ENCODE assay signal across 10 mouse cellular contexts in genomic region chr9:121381678-121382297, GRCm38 (mm10).
DNase-seq lines count a peak whose midpoint lies in the region; ATAC-seq and TF ChIP-seq lines count a peak whose summit lies in the region.
"Had no signal": no experiment of that assay in that cellular context is flagged by ENCODE, and none has a peak within 500 bp of the region (broad histone marks: within the 10 kb centered on the region; RNA-seq: fewer than 3 reads in every experiment).

No protein-coding gene starts in this region.

- WGBS in forebrain, embryonic 11.5 days = 87% methylated on average over 17 of the region's 17 CpGs
- WGBS in forebrain, embryonic 10.5 days = 87% methylated on average over 17 of the region's 17 CpGs
- 87% methylated on average over 17 of the region's 17 CpGs for WGBS in hindbrain, embryonic 10.5 days
- WGBS in hindbrain, embryonic 16.5 days = 63% methylated on average over 17 of the region's 17 CpGs
- 73% methylated on average over 17 of the region's 17 CpGs for WGBS in lung, postnatal 0 days

- no peak overlapping the region for H3K4me2 ChIP-seq in forebrain, embryonic 11.5 days (ENCODE audit: low read depth, low read length, severe bottlenecking)
- no peak overlapping the region for H3K4me2 ChIP-seq in hindbrain, embryonic 16.5 days (ENCODE audit: low read length)
- no peak overlapping the region for H3K4me2 ChIP-seq in lung, postnatal 0 days (replicated peaks; ENCODE audit: low read depth, low read length)

- H3K4me1 ChIP-seq in forebrain, embryonic 11.5 days (replicated peaks; ENCODE audit: control insufficient read depth, insufficient read depth, low read length) = peaks cover 1% of the 10 kb centered on the region; the same call in 1 of the 2 replicates
- peaks cover 22% of the 10 kb centered on the region for H3K4me1 ChIP-seq in forebrain, embryonic 10.5 days
- H3K4me1 ChIP-seq in hindbrain, embryonic 10.5 days (replicated peaks) = peaks cover 28% of the 10 kb centered on the region
- H3K4me1 ChIP-seq in hindbrain, embryonic 16.5 days (ENCODE audit: control insufficient read depth, insufficient read depth, low read depth, low read length) = peaks cover 8% of the 10 kb centered on the region; the same call in 1 of the 2 replicates
- no peaks in the 10 kb centered on the region for H3K4me1 ChIP-seq in lung, postnatal 0 days (ENCODE audit: insufficient read depth, low read depth, low read length)

- ATAC-seq in forebrain, embryonic 11.5 days (replicated peaks; ENCODE audit: low FRiP score) = no peak
- ATAC-seq in hindbrain, embryonic 16.5 days = no peak
- no peak for ATAC-seq in lung, postnatal 0 days
- ATAC-seq in megakaryocyte, adult 5-6 weeks (ENCODE audit: poor library complexity, severe bottlenecking) = peak; percentile 41; the same call in 1 of the 2 replicates
- ATAC-seq: activated CD4-positive, CD25-positive, alpha-beta regulatory T cell, adult 4 months had no signal

- DNase-seq in forebrain, embryonic 11.5 days (ENCODE audit: low spot score) = no peak
- DNase-seq in forebrain, embryonic 10.5 days (ENCODE audit: extremely low spot score, low spot score) = no peak
- DNase-seq in hindbrain, embryonic 10.5 days (ENCODE audit: low spot score) = no peak
- DNase-seq in lung, postnatal 0 days (ENCODE audit: low spot score) = no peak
- no peak for DNase-seq in lung, postnatal 4 days
- no peak for DNase-seq in frontal cortex, postnatal 14 days (ENCODE audit: low spot score in 2 of 2)
- DNase-seq: left cerebral cortex, postnatal 4 days had no signal

- H3K4me3 ChIP-seq in forebrain, embryonic 11.5 days (ENCODE audit: low read depth, low read length) = no peak overlapping the region
- no peak overlapping the region for H3K4me3 ChIP-seq in forebrain, embryonic 10.5 days
- no peak overlapping the region for H3K4me3 ChIP-seq in hindbrain, embryonic 10.5 days
- no peak overlapping the region for H3K4me3 ChIP-seq in hindbrain, embryonic 16.5 days (ENCODE audit: low read length)
- no peak overlapping the region for H3K4me3 ChIP-seq in lung, postnatal 0 days (ENCODE audit: low read depth, low read length)

- no peak for TF ChIP-seq EP300 in lung, postnatal 0 days (IDR thresholded peaks at IDR 0.05)

- no peak for TF ChIP-seq CTCF in lung, postnatal 0 days (IDR thresholded peaks at IDR 0.05)

- H3K9ac ChIP-seq in forebrain, embryonic 11.5 days (ENCODE audit: low read length) = no peak overlapping the region
- H3K9ac ChIP-seq in hindbrain, embryonic 16.5 days (ENCODE audit: low read depth, low read length) = no peak overlapping the region
- no peak overlapping the region for H3K9ac ChIP-seq in lung, postnatal 0 days (replicated peaks; ENCODE audit: low read depth)

- H3K9me3 ChIP-seq in forebrain, embryonic 11.5 days (ENCODE audit: control insufficient read depth, low read length) = no peaks in the 10 kb centered on the region
- H3K9me3 ChIP-seq in forebrain, embryonic 10.5 days = no peaks in the 10 kb centered on the region
- H3K9me3 ChIP-seq in hindbrain, embryonic 10.5 days = no peaks in the 10 kb centered on the region
- H3K9me3 ChIP-seq in hindbrain, embryonic 16.5 days (ENCODE audit: control insufficient read depth, low read length) = no peaks in the 10 kb centered on the region
- no peaks in the 10 kb centered on the region for H3K9me3 ChIP-seq in lung, postnatal 0 days (ENCODE audit: low read length)

- no peaks in the 10 kb centered on the region for H3K36me3 ChIP-seq in forebrain, embryonic 11.5 days (ENCODE audit: control insufficient read depth, insufficient read depth, low read length)
- H3K36me3 ChIP-seq in forebrain, embryonic 10.5 days (replicated peaks) = peaks cover 16% of the 10 kb centered on the region
- H3K36me3 ChIP-seq in hindbrain, embryonic 10.5 days = peaks cover 8% of the 10 kb centered on the region
- no peaks in the 10 kb centered on the region for H3K36me3 ChIP-seq in hindbrain, embryonic 16.5 days (ENCODE audit: control insufficient read depth, insufficient read depth, low read length)
- H3K36me3 ChIP-seq in lung, postnatal 0 days (ENCODE audit: insufficient read depth, low read length) = no peaks in the 10 kb centered on the region

- peak overlapping the region; percentile 31; the same call in 1 of the 2 replicates for H3K27ac ChIP-seq in forebrain, embryonic 11.5 days (ENCODE audit: low read depth, low read length)
- no peak overlapping the region for H3K27ac ChIP-seq in forebrain, embryonic 10.5 days
- H3K27ac ChIP-seq in hindbrain, embryonic 10.5 days = 0 out of 2 replicates have a peak overlapping the region, but pooled peaks have one; percentile 2
- no peak overlapping the region for H3K27ac ChIP-seq in hindbrain, embryonic 16.5 days (ENCODE audit: low read depth, low read length)
- H3K27ac ChIP-seq in lung, postnatal 0 days (ENCODE audit: low read length) = 0 out of 2 replicates have a peak overlapping the region, but pooled peaks have one; percentile 73

- H3K27me3 ChIP-seq in forebrain, embryonic 11.5 days (ENCODE audit: control insufficient read depth, insufficient read depth, low read length) = no peaks in the 10 kb centered on the region
- H3K27me3 ChIP-seq in forebrain, embryonic 10.5 days (ENCODE audit: poor library complexity, severe bottlenecking) = no peaks in the 10 kb centered on the region
- H3K27me3 ChIP-seq in hindbrain, embryonic 10.5 days (ENCODE audit: insufficient read depth, poor library complexity, severe bottlenecking) = no peaks in the 10 kb centered on the region
- H3K27me3 ChIP-seq in hindbrain, embryonic 16.5 days (replicated peaks; ENCODE audit: control insufficient read depth, insufficient read depth, low read length) = no peaks in the 10 kb centered on the region
- H3K27me3 ChIP-seq in lung, postnatal 0 days (replicated peaks; ENCODE audit: insufficient read depth, low read length) = no peaks in the 10 kb centered on the region

Comparison
In these comparisons a context has a peak if more than half of its experiments do, and no peak if none do; other contexts are left out.
1. H3K27ac ChIP-seq: peak in forebrain, embryonic 11.5 days (single experiment), hindbrain, embryonic 10.5 days (single experiment) and lung, postnatal 0 days (single experiment); none in forebrain, embryonic 10.5 days (single experiment) and hindbrain, embryonic 16.5 days (single experiment).